Mouse (Mus musculus): Measurements from ENCODE around the gene Nav2. TPM values are rescaled to one million over a fixed set of nuclear protein-coding genes. Genes with fewer than 3 reads are reported as not detected.

Nav2 gene
- polyA plus RNA-seq, 1 experiment from 2014 or later: 19.7 TPM

- Histone ChIP-seq H3K9ac (no peak overlapping the region), H3K4me3 (ENCODE audit: low read depth, low read length) (no peak overlapping the region), H3K4me1 (ENCODE audit: insufficient read depth) (peaks cover 4% of the 10 kb centered on the region), H3K27ac (ENCODE audit: low read depth) (no peak overlapping the region), H3K9me3 (ENCODE audit: low read depth, low read length) (no peaks in the 10 kb centered on the region), H3K27me3 (ENCODE audit: insufficient read depth, low read length) (no peaks in the 10 kb centered on the region), H3K36me3 (ENCODE audit: insufficient read depth) (no peaks in the 10 kb centered on the region), H3K4me2 (no peak overlapping the region)
- no peak for DNase-seq
- TF ChIP-seq CTCF (IDR thresholded peaks at IDR 0.05; ENCODE audit: low read depth): no peak
- 62% methylated on average over 12 of the region's 12 CpGs for WGBS
- no peak for ATAC-seq (ENCODE audit: insufficient read depth)
Measured at GRCm38 (mm10) chr7:49506085-49506820, 597.7 kb downstream of the Nav2 start.

GRCm38 (mm10) chr7:49507943-49508506, 599.5 kb downstream of the Nav2 start:
- H3K4me1 ChIP-seq (ENCODE audit: insufficient read depth): peaks cover 4% of the 10 kb centered on the region
- no peak overlapping the region for H3K27ac ChIP-seq (ENCODE audit: low read depth)
- 57% methylated on average over 7 of the region's 7 CpGs for WGBS
- ATAC-seq (ENCODE audit: insufficient read depth) (no peak), DNase-seq (no peak)
- H3K27me3 ChIP-seq (ENCODE audit: insufficient read depth, low read length): no peaks in the 10 kb centered on the region
- no peak overlapping the region for H3K4me3 ChIP-seq (ENCODE audit: low read depth, low read length)
- no peak overlapping the region for H3K9ac ChIP-seq
- no peak for TF ChIP-seq CTCF (IDR thresholded peaks at IDR 0.05; ENCODE audit: low read depth)
- H3K9me3 ChIP-seq (ENCODE audit: low read depth, low read length): no peaks in the 10 kb centered on the region
- no peak overlapping the region for H3K4me2 ChIP-seq
- no peaks in the 10 kb centered on the region for H3K36me3 ChIP-seq (ENCODE audit: insufficient read depth)

- Histone ChIP-seq H3K4me1 (ENCODE audit: insufficient read depth) (no peaks in the 10 kb centered on the region; the same call in 1 of the 2 replicates), H3K36me3 (ENCODE audit: insufficient read depth) (no peaks in the 10 kb centered on the region), H3K27ac (ENCODE audit: low read depth) (no peak overlapping the region), H3K4me2 (no peak overlapping the region), H3K9me3 (ENCODE audit: low read depth, low read length) (no peaks in the 10 kb centered on the region), H3K4me3 (ENCODE audit: low read depth, low read length) (no peak overlapping the region), H3K27me3 (ENCODE audit: insufficient read depth, low read length) (no peaks in the 10 kb centered on the region), H3K9ac (no peak overlapping the region)
- ATAC-seq (ENCODE audit: insufficient read depth): no peak
- TF ChIP-seq CTCF (IDR thresholded peaks at IDR 0.05; ENCODE audit: low read depth): no peak
- WGBS: 36% methylated on average over 7 of the region's 7 CpGs
- no peak for DNase-seq
Measured at GRCm38 (mm10) chr7:49511820-49512453, 603.4 kb downstream of the Nav2 start.

- Histone ChIP-seq H3K27ac (ENCODE audit: low read depth) (no peak overlapping the region), H3K4me1 (ENCODE audit: insufficient read depth) (no peaks in the 10 kb centered on the region; the same call in 1 of the 2 replicates), H3K27me3 (ENCODE audit: insufficient read depth, low read length) (no peaks in the 10 kb centered on the region), H3K4me2 (no peak overlapping the region), H3K4me3 (ENCODE audit: low read depth, low read length) (no peak overlapping the region), H3K36me3 (ENCODE audit: insufficient read depth) (no peaks in the 10 kb centered on the region), H3K9me3 (ENCODE audit: low read depth, low read length) (no peaks in the 10 kb centered on the region), H3K9ac (no peak overlapping the region)
- ATAC-seq (ENCODE audit: insufficient read depth) (no peak), DNase-seq (no peak)
- 77% methylated on average over 6 of the region's 6 CpGs for WGBS
- TF ChIP-seq CTCF (IDR thresholded peaks at IDR 0.05; ENCODE audit: low read depth): no peak
Measured at GRCm38 (mm10) chr7:49513763-49514437, 605.4 kb downstream of the Nav2 start.

GRCm38 (mm10) chr7:49515012-49515411, 606.5 kb downstream of the Nav2 start:
- Histone ChIP-seq H3K27me3 (ENCODE audit: insufficient read depth, low read length) (no peaks in the 10 kb centered on the region), H3K36me3 (ENCODE audit: insufficient read depth) (no peaks in the 10 kb centered on the region), H3K4me2 (no peak overlapping the region), H3K9me3 (ENCODE audit: low read depth, low read length) (no peaks in the 10 kb centered on the region), H3K27ac (ENCODE audit: low read depth) (no peak overlapping the region), H3K4me3 (ENCODE audit: low read depth, low read length) (no peak overlapping the region), H3K4me1 (ENCODE audit: insufficient read depth) (no peaks in the 10 kb centered on the region; the same call in 1 of the 2 replicates), H3K9ac (no peak overlapping the region)
- DNase-seq (no peak), ATAC-seq (ENCODE audit: insufficient read depth) (no peak)
- 63% methylated on average over 2 of the region's 2 CpGs for WGBS
- TF ChIP-seq CTCF (IDR thresholded peaks at IDR 0.05; ENCODE audit: low read depth): no peak

GRCm38 (mm10) chr7:49520504-49520903, 612.0 kb downstream of the Nav2 start:
- Histone ChIP-seq H3K27ac (ENCODE audit: low read depth) (no peak overlapping the region), H3K4me3 (ENCODE audit: low read depth, low read length) (no peak overlapping the region), H3K27me3 (ENCODE audit: insufficient read depth, low read length) (no peaks in the 10 kb centered on the region), H3K36me3 (ENCODE audit: insufficient read depth) (no peaks in the 10 kb centered on the region), H3K4me1 (ENCODE audit: insufficient read depth) (peaks cover 30% of the 10 kb centered on the region), H3K4me2 (no peak overlapping the region), H3K9me3 (ENCODE audit: low read depth, low read length) (no peaks in the 10 kb centered on the region), H3K9ac (no peak overlapping the region)
- no peak for ATAC-seq (ENCODE audit: insufficient read depth)
- no peak for TF ChIP-seq CTCF (IDR thresholded peaks at IDR 0.05; ENCODE audit: low read depth)
- 56% methylated on average over 2 of the region's 2 CpGs for WGBS
- DNase-seq: no peak

- Histone ChIP-seq H3K4me2 (peak overlapping the region; percentile 71), H3K4me1 (ENCODE audit: insufficient read depth) (peaks cover 36% of the 10 kb centered on the region), H3K9ac (no peak overlapping the region; the same call in 1 of the 2 replicates), H3K36me3 (ENCODE audit: insufficient read depth) (no peaks in the 10 kb centered on the region), H3K4me3 (ENCODE audit: low read depth, low read length) (no peak overlapping the region), H3K27me3 (ENCODE audit: insufficient read depth, low read length) (no peaks in the 10 kb centered on the region), H3K9me3 (ENCODE audit: low read depth, low read length) (no peaks in the 10 kb centered on the region), H3K27ac (ENCODE audit: low read depth) (no peak overlapping the region)
- ATAC-seq (ENCODE audit: insufficient read depth) (no peak), DNase-seq (peak; percentile 37)
- WGBS: 27% methylated on average over 4 of the region's 4 CpGs
- no peak for TF ChIP-seq CTCF (IDR thresholded peaks at IDR 0.05; ENCODE audit: low read depth)
Measured at GRCm38 (mm10) chr7:49521349-49521748, 612.8 kb downstream of the Nav2 start.
